Comparison of ENCODE assay signal across 12 mouse cellular contexts in genomic region chr1:40358351-40358750, GRCm38 (mm10). TPM values are rescaled to one million over a fixed set of nuclear protein-coding genes. Genes with fewer than 3 reads are reported as not detected.
A peak's percentile ranks its signal among the peaks of the same experiment; 100 is the strongest.
DNase-seq lines count a peak whose midpoint lies in the region.
"Had no signal": no experiment of that assay in that cellular context is flagged by ENCODE, and none has a peak within 500 bp of the region (broad histone marks: within the 10 kb centered on the region; RNA-seq: fewer than 3 reads in every experiment).

No protein-coding gene starts in this region.

- peak; percentile 91 for DNase-seq in heart, adult 11 months
- DNase-seq in heart, postnatal 4 days, result no peak
- peak; percentile 11 for DNase-seq in kidney, adult 11 months
- no peak for DNase-seq in kidney, postnatal 10 days
- DNase-seq in retina, postnatal 1 day, result peak; percentile 13
- DNase-seq in retina, embryonic 14.5 days (ENCODE audit: low spot score), result no peak
- no peak for DNase-seq in cerebellum, postnatal 36 days
- DNase-seq: cerebellum, adult 2 months; kidney, postnatal 4 days; lung, postnatal 14 days; right cerebral cortex, postnatal 4 days; thymus, postnatal 14 days had no signal

RNA-seq across cellular contexts. Expression of gene Il1rl2, which starts 33.9 kb away (rescaled TPM):
- total RNA-seq in heart, postnatal 4 days (2021), result 1 to 10 TPM; 6.2 to 6.8 TPM

Comparison
In these comparisons a context has a peak if more than half of its experiments do, and no peak if none do; other contexts are left out.
1. DNase-seq: peak in heart, adult 11 months (single experiment), kidney, adult 11 months (single experiment) and retina, postnatal 1 day (single experiment); none in heart, postnatal 4 days (single experiment), kidney, postnatal 10 days (single experiment), retina, embryonic 14.5 days (single experiment) and cerebellum, postnatal 36 days (0 of 2).